Mouse (Mus musculus): Measurements from ENCODE around the gene Rrm2.
A peak's percentile ranks its signal among the peaks of the same experiment; 100 is the strongest.
"Not testable (repeated sequence)": the region's sequence is repeated elsewhere in the genome, so short reads cannot be mapped to it uniquely, and the experiment has no call there.

Gene Rrm2

GRCm38 (mm10) chr12:24707954-24708823 is at the start of gene Rrm2:
Gene Rrm2, plus strand, starts transcription at chr12:24708241.
- DNase-seq = peak; percentile 95 to 99

- peak; percentile 78 to 79 for DNase-seq
Measured at GRCm38 (mm10) chr12:24658998-24659397, 49.0 kb upstream of the Rrm2 start.

- no peak for DNase-seq
Measured at GRCm38 (mm10) chr12:24659923-24660322, 48.1 kb upstream of the Rrm2 start.

- peak; percentile 77 for DNase-seq
Measured at GRCm38 (mm10) chr12:24661100-24661499, 46.9 kb upstream of the Rrm2 start.

- DNase-seq = no peak
Measured at GRCm38 (mm10) chr12:24662131-24662530, 45.9 kb upstream of the Rrm2 start.

- DNase-seq = peak; percentile 34 to 51
Measured at GRCm38 (mm10) chr12:24680096-24680491, 27.9 kb upstream of the Rrm2 start.

GRCm38 (mm10) chr12:24680492-24681285 is 27.4 kb upstream of the Rrm2 start:
- peak in 1 of 2 experiments; percentile 63 for DNase-seq

GRCm38 (mm10) chr12:24681286-24682023 is 26.6 kb upstream of the Rrm2 start, which contains the start of gene Cys1:
Gene Cys1, minus strand, starts transcription at chr12:24681813.
- DNase-seq = peak; percentile 83 to 86

- peak; percentile 66 to 84 for DNase-seq
Measured at GRCm38 (mm10) chr12:24682563-24682962, 25.5 kb upstream of the Rrm2 start.

- DNase-seq = peak; percentile 59 to 74
Measured at GRCm38 (mm10) chr12:24683461-24683860, 24.6 kb upstream of the Rrm2 start.

- DNase-seq = peak; percentile 54 to 87
Measured at GRCm38 (mm10) chr12:24686038-24686695, 21.9 kb upstream of the Rrm2 start.

GRCm38 (mm10) chr12:24686696-24687346 is 21.2 kb upstream of the Rrm2 start:
- peak; percentile 44 to 47 for DNase-seq

- peak; percentile 55 to 80 for DNase-seq
Measured at GRCm38 (mm10) chr12:24690351-24690750, 17.7 kb upstream of the Rrm2 start.

- peak; percentile 89 to 92 for DNase-seq
Measured at GRCm38 (mm10) chr12:24696500-24697483, 11.2 kb upstream of the Rrm2 start.

- DNase-seq = peak in 1 of 2 experiments; percentile 56
Measured at GRCm38 (mm10) chr12:24697484-24698204, 10.4 kb upstream of the Rrm2 start.

GRCm38 (mm10) chr12:24698514-24698913 is 9.5 kb upstream of the Rrm2 start:
- DNase-seq = no peak

GRCm38 (mm10) chr12:24699578-24699977 is 8.5 kb upstream of the Rrm2 start:
- no peak for DNase-seq

- DNase-seq = not testable (repeated sequence)
Measured at GRCm38 (mm10) chr12:24701621-24702020, 6.4 kb upstream of the Rrm2 start.

- no peak for DNase-seq
Measured at GRCm38 (mm10) chr12:24703013-24703412, 5.0 kb upstream of the Rrm2 start.
